Mouse (Mus musculus): ENCODE results near the gene Glb1. TPM values are rescaled to one million over a fixed set of nuclear protein-coding genes. Genes with fewer than 3 reads are reported as not detected.
"Not testable (repeated sequence)": the region's sequence is repeated elsewhere in the genome, so short reads cannot be mapped to it uniquely, and the experiment has no call there.

Glb1 gene
- 10 to 100 TPM; 13.9 to 15.1 TPM for total RNA-seq (2021)
- long read RNA-seq, experiment 1, transcript Glb1-201 (16 exons, 2,396 nt) = major isoform, 19 of 27 reads
- long read RNA-seq, experiment 1, partial matches to known transcripts = 7 of 27 reads
- long read RNA-seq, experiment 1, other reads (novel, unspliced or antisense) = 1 of 27 reads
- long read RNA-seq, experiment 2, transcript Glb1-201 (16 exons, 2,396 nt) = major isoform, 6 of 12 reads
- long read RNA-seq, experiment 2, partial matches to known transcripts = 4 of 12 reads
- long read RNA-seq, experiment 2, other reads (novel, unspliced or antisense) = 2 of 12 reads

DNA sequence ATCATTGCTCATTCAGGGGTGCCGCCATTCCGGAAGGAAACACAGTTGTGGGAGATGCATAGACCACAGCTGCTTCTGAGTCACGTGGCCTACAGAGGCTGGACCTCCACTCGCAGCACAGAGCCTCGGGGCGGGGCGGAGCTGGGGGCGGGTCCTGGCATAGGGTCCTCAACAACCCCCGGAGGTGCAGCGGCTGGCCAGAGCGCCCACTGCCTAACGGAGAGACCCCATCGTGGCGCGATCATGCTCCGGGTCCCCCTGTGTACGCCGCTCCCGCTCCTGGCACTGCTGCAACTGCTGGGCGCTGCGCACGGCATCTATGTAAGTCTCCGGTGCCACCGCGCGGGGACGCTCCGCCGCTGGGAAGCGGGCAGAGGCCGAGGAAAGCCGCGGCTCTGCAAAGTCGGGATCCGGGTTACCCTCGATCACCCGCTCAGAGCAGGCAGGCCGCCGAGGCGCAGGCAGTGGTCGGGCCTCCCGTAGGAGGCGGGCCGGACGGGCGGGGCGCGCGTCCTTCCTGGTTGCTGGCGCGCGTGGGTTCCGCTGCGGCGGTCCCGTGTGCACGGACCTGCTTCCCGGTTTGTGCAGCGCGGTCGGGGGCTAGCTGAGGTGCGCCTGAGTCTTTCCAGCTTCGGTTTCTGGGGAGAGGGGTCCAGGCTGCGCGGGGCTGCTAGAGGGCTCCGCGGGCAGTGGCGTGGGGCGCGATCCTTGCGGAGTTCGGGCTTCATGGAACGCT lies at the start of gene Glb1, which contains the start of gene Tmppe:
Gene Glb1, plus strand, starts transcription at position 128 of the 736 bp plus-strand sequence.
Gene Tmppe, plus strand, starts transcription at position 157 of the 736 bp plus-strand sequence.
- peak; percentile 87 to 89 for DNase-seq

DNA sequence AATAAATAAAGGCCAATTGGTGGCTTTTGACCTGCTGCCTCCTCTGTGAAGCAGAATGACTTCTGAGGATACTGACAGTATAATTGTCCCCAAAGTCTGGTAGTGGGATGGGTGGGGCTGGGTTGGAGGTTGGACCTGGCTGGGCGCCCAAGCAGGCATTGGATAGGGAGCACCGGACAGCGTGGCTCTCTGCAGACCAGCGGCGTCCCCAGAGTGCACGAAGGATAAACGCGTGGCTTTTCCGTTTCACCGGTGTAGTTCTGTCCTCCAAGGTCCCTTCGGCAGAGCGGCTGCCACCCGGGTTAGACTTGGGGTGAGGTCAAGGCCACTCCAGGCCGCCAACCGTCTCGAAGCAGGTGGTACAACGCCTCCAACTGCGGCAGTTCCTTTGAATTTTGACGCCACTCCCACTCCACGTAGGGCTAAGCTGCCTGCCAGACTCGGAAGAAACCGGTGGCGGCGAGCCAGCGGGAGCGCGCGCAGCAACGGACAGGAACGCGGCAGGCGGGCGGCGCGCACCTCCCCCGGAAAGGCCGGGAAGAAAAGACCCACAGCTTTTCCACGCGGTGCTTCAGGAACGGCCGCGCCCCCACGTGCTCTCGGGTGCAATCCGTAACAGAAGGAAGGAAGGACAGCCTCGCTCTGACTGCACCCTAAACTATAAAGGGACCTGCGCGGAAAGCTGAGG lies 32.9 kb upstream of the Glb1 start:
- peak; percentile 89 for DNase-seq

DNA sequence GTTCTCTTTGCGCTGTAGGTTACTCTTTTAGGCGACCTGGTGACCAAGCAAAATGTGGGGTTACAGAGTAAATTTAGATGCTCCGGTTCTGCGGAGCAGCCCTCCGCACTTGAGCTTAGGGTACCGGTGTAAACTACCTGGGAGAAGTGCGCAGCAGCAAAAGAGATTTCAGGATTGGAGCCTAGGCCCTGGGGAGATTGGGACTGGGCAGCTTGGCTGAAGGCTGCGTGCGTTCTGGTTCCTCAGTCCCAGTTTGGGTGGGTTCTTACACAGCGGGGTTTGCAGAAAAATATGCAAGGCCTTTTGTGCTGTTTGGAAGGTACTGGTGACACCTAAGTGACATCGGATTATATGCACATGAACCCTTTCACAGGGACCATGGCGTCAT lies 32.4 kb upstream of the Glb1 start:
- no peak for DNase-seq

DNA sequence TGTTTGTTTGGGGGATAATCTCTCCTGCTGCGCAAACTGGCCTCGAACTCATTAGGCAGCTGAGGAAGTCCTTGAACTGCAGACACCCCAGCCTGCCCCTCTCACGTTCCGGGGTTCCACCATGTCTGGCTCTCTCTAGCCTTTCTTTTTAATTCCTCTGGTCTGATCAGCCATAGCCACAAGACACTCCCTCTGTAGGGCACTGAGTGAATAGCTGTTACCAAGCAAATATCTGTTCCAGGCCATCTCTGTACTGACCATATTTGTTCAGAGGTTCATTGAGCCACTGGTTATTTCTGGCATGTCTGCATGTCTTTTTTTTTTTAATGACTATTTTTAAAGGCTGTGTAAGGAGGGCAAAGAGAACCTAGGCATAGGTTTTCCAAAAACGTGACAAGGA lies 31.5 kb upstream of the Glb1 start:
- not testable (repeated sequence) for DNase-seq

DNA sequence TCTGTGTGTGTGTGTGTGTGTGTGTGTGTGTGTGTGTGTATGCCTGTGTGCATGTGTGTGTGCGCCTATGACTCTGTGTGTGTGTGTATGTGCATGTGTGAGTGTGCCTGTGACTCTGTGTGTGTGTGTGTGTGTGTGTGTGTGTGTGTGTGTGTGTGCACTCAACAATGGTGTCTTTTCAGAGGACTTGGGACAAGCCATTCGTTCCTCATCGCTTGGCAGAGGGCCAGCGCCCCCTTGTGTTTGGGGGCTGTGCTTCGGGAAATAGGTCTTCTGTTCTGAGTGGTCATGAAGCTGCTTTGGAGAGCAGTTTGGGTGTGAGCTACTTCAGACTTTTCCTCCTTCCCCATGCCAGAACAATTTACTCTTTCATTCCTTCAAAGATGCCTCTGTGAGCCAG lies 29.2 kb upstream of the Glb1 start:
- DNase-seq = not testable (repeated sequence)

DNA sequence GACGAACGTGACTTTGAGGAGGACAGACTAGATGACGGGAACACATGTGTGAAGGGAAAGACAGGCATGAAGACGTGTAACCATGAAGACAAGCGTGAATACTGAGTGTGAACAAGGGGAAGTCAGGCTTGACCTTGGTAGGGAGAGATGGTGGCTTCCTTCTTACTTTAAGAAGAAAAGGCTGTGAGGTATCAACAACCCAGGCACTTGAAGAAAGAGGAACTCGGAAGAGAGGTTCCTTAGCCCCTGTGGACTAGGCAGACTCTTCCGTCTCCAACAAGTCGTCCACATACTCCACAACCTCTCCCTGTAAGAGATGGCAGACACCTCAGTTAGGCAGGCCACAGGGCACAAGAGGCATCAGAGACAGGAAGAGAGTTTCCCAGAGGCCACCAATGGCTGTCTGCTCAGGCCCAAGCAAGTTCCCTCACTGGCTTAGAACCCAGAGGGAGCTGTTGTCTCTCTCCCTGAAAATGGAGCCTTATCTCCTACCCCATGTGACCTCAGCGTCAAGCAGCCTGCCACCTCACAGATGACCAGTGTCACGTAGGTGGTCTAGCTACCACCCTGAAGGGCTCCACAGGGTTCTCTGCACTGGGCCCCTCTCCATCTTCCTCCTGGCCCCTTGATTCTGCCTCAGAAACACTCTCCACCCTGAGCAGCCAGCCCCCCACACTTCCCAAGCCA lies 25.5 kb upstream of the Glb1 start:
- no peak for DNase-seq

DNA sequence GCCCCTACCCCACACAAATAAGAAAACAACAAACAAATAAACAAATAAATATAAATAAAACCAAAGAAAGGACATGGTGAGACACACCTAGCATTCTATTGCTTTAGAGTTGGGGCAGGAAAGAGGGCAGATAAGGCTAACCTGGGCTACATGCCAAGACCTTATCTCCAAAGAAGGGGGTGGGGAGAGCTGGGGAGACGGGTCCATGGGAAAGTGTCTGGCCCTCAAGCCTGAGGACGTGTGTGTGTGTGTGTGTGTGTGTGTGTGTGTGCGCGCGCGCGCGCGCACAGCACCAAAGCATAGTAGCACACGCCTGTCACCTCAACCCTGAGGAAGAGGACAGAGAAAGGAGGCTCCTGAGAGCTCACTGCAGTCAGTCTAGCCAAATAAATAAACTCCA lies 23.7 kb upstream of the Glb1 start:
- DNase-seq = peak; percentile 29 to 39

DNA sequence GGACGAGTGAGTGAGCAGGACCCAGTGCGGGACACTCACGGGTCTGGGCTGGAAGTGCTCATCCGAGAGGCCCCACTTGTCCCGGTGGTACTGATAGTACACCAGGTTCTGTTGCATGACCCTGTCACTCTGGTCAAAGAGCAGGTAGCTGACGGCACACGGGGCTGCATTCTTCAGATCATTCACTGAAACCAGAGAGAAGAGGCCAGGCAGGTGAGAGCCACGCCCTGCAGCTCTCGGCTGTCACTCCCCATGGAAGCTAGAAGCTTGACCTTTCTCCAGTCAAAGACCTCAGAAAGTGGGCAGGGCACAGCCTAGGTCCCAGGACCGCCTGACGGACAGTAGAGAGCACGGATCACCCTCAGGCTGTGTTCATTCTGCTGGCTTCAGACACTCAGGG lies 21.0 kb upstream of the Glb1 start:
- no peak for DNase-seq

DNA sequence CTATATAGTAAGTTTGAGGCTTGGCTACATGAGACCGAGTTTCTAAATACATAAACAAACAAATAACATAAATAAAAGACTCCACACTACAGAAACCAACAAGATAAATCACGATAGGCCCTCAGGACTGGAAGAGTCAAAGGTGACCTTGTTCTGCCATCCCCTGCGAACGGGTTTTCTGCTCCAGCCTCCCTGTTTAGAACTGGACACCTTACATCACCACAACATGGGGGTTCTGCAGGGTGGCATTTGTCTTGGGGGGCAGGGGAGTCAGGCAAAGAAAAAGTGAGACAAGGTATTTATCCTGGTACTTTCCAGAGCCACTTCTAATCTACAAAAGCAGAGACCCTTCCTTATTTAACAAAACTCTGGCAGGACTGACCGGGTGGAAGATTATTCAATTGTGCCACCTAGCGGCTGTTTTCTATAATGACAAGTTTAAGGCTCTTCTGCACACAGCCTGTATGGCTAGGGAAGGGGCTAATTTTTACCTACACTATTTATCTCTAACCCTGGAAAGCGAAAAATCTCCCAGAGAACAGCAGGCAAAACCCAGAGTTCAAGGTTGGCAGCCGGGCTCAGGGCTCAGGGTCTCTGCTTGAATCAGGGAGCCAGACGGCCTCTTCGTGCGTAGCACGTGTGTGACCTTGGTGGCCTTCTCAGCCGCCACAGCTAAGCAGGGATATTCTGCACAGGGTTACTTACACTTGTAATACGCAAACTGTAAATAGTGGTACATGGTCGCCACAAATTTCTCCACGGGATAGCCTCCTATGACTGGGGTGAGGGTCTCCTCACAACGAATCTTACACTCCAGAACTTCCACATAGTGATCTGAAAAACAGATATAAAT lies 19.8 kb upstream of the Glb1 start:
- DNase-seq = peak; percentile 34 to 70

DNA sequence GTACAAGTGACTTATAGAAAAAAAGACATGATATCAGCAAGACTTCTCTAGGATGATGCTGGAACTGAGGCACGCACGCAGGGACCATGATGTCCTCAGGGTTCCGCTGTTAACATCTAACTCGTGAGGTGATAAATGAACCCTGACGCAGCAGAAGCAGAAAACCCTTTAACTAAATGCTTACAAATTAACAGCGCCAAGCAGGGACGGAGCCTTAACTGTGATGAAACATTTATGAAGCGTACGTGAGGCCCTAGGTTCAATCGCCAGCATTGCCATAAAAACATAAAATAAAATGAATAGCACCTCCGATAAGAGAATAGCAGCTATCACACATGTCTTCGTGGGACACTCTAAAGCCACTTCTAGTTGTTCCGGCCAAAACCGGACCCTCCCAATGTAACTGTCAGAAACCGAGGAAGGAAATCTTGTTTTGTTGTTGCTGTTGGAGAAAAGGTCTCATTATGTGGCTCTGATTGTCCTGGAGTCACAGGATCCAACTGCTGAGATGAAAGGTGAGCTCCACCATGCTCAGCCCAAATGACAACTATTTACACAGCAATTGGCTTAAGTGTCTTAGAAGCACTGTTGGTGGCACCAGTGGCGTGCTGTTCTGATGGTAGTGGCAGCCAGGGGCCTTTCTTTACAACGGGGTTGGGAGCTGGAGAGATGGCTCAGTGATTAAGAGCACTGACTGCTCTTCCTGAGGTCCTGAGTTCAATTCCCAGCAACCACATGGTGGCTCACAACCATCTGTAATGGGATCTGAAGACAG lies 17.8 kb upstream of the Glb1 start:
- DNase-seq = no peak

DNA sequence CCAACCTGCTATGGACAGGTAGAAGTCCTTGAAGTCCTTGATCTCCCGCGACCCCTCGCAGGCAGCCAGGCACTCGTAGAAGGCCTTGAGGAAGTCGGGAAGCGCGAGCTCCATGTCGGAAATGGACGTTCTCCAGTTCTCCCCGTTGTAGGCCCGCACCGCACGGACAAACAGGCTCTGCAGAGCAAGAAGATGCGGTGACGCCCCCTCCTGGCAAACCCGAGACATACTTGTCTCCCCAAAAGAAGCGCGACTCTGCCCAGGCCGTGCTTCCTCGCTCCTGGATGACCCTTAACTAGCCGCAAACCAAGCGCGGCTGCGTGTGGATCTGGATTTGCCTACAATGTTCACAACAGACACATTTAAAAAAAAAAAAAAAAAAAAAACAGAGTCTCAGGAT lies 16.2 kb upstream of the Glb1 start:
- DNase-seq = no peak

DNA sequence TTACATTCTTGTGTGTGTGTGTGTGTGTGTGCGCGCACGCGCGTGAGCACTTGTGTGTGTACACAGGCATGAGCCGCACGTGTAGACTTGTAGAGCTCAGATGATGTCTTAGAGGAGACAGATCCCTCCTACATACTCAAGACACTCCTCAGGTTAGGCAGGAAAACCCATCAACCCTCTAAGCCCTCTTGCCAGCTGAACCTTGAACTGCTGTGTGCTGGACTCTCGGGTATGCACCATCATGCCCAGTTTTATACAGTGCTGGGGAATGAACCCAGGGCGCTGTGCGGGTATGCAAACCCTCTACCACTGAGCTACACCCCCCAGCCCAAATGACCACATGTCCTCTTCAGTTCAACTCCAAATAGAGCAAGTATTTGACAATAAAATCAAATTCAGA lies 15.7 kb upstream of the Glb1 start:
- DNase-seq = no peak

DNA sequence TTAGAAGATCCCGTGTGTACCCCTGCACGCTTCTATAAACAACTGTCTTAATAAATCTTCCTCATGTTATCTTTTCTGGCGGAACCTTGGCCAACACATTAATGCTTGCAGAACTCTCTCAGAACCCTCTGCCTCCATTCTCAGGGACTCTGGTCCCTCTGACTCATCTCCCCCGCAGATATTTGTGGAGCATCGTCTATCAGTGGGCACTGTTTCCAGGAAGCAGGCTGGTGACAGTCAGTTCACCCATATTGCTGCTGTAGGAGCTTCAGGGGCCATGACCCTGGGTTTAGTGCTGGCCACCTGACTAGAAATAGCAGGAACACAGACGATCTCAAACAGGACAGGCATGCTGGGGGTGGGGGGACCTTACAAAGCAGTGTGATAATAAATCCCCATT lies 13.8 kb upstream of the Glb1 start:
- no peak for DNase-seq

DNA sequence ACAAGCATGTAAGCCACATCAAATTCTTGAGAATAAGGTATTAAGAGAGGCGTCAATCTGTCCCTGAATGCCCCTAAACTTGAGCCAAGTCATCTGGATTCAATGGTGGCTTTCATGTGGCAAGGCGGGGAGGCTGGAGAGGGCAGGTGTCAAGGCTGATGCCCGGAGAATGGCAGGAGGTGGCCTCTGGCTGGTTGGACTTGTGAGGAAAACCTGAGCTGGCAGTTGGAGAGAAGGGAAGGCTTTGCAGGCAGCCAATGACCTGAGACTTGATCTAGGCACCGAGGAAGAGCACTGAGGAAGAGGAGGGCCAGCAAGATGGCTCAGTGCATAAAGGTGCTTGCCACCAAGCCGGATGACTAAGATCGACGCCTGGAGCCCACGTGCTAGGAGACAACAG lies 12.6 kb upstream of the Glb1 start:
- DNase-seq = no peak

DNA sequence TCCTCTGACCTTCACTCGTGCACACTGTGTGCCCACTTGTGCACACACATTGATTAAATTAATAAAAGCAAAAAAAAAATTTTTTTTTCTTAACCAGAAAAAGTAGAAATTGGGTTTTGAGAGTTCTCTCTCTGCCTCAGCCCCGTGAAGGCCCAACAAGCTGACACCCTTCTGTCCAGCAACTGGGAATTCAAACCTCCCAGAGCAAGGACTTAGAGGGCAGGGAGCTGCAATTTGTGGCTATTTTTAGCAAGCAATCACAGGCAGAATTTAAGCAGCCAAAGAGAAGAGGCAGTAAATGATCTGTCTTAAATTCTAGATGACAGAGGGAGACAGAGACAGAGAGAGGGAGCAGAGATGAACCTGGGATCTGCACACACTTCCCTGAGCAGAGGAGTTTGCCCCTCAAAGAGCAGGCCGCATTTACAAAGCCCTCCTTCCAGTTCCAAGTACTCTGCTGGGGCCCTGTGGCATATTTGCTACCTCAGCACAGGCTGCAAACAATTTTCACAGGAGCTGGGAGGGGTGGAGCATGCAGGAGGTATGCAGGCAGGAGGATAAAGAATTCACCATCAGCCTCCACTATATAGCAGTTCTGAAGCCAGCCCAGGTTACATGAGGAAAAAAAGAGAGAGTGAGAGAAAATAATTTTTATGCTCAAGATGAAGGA lies 12.0 kb upstream of the Glb1 start:
- DNase-seq = peak; percentile 38 to 57

DNA sequence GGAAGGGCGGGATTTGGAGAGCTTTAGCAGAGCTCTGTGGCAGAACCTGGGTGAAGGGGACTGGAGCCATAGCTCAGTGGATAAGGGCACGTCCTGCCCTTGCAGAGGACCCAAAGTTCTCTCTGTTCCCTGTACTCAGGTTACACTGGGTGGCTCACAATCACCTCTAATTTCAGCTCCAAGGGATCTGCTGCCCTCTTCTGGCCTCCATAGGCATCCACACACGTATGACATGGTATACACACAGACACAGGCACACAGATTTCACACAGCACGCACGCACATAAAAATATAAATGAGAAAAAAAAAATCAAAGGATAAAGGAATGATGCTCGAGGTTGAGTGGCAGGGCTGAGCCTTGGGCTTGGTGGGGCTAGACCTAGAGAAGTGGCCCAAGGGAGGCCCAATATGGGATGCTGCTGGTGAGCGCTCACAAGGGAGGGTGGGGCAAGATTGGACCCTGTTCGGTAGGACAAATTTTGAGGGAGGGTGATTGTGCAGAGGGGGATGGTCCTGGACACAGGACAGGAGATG lies 11.4 kb upstream of the Glb1 start:
- DNase-seq = peak in 1 of 2 experiments; percentile 26

DNA sequence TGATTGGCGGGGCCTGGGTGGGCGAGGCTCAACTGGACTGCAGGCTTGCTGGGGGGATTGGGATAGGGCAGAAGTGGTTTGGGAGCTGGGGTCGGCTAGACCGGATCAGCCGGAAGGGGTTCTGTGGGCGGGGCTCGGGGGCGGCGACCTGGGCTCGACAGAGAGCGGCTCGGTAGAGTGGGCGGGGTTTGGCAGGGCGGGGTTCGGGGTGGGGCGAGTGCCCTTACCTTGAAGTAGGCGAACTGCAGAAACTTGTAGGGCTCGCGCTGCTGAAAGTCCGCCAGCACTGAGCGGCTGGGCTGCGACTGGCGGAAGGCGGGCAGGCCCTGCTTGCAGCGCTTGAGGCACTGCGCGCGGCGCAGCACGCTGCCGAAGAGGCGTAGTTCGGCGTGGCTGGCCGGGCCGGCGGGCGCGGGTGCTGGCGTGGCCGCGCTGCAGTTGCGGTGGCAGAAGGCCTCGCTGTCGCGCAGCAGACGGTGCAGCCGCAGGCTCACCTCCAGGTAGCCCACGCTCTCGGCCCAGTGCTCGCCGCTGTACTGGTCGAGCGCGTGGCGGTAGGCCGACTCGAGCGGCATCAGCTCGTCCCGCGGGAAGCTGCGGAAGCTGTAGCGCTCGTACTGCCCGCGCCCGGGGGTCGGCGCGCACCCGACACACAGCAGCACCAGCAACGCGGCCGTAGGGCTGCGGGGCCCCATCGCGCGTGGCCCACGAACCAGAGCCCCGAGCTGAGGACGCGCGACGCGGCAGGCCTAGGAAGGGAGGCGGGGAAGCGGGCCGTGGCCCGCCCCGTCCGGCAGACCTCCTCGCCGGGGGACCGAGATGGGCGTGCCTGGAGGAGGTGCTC lies 10.7 kb upstream of the Glb1 start, which contains the start of gene Crtap:
Gene Crtap, minus strand, starts transcription at position 771 of the 844 bp plus-strand sequence.
- peak; percentile 73 to 79 for DNase-seq

DNA sequence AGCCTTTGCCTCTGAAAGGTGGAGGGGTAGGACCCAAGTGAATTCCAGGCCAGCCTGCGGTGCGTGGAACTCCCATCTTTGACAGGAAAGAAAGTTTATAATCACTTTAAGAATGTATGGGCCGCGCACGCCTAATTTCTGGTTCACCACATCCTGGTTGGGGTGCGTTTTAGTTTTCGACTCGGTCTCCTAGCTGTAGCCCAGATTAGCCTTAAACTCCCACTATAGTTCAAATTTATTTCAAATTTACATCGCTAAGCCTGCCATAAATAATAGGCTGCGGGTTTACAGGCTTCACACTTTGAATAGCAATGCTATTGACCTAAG lies 10.2 kb upstream of the Glb1 start:
- no peak for DNase-seq

DNA sequence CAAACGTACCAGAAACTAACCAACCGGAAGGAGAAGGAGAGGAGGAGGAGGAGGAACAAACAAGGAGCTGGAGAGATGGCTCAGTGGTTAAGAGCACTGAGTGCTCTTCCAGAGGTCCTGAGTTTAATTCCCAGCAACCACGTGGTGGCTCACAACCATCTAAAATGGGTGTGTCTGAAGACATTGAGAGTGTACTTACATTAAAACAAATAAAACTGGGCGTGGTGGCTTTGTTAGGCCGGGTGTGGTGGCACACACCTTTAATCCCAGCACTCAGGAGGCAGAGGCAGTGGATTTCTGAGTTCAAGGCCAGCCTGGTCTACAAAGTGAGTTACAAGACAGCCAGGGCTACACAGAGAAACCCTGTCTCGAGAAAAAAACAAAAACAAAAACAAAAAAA lies 6.7 kb upstream of the Glb1 start:
- not testable (repeated sequence) for DNase-seq

All from heart, adult 18-20 months (tissue).